Mouse (Mus musculus) bone marrow macrophage, adult 2 months (primary cell): ENCODE data around the gene Eif4e.

Source experiments
- CTCF ChIP-seq: IDR thresholded peaks from 2 replicates; pipeline ENCODE4 v1.5.1; 2012; ENCODE audit warnings: low read depth, mild to moderate bottlenecking, low read length, moderate library complexity
- POLR2A ChIP-seq: IDR thresholded peaks from 2 replicates; pipeline ENCODE4 v1.6.1; 2012; ENCODE audit warnings: mild to moderate bottlenecking, low read depth, low read length, borderline replicate concordance

DNA sequence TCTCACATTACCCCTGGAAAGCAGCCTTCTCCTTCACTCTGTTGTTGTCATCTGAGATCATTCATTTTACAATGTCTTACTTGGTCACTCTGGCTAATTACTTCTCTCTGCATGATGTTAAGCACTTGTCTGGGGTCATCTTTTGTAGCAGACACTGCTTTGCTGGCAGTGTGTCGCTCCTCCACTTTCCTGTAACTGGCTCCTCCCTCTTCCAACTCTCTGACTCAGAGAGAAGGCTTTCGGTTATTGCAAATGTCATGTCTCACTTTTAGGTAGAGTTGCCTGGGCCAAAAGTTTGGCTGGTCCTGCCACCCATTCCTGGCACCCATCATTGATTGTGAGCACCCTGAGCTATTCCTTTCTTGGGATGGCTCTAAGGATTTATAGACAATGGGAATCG lies 11.2 kb upstream of the Eif4e start:
- TF ChIP-seq POLR2A (no peak), CTCF (no peak)
